Mouse (Mus musculus) neural tube, embryonic 13.5 days (tissue): ENCODE data around the gene Brd7. TPM values are rescaled to one million over a fixed set of nuclear protein-coding genes. Genes with fewer than 3 reads are reported as not detected.

ENCODE experiments used
- ATAC-seq: fragments of 200-750 bp; cut with Nextera tagmentation; 2 replicates; pipeline ENCODE4 v1.8.0; 2017; ENCODE audit warnings: low read depth, mild to moderate bottlenecking, moderate TSS enrichment, moderate library complexity
- H3K27ac ChIP-seq: fragments of 300-500 bp; sonication (generic); replicated peaks from 2 replicates; pipeline ENCODE4 v1.5.1; 2015; ENCODE audit warnings: moderate library complexity, mild to moderate bottlenecking, inconsistent platforms
- H3K27me3 ChIP-seq: fragments of 300-500 bp; sonication (generic); 2 replicates; pipeline ENCODE4 v1.6.1; 2015; ENCODE audit warnings: mild to moderate bottlenecking, inconsistent platforms
- H3K36me3 ChIP-seq: fragments of 300-500 bp; sonication (generic); 2 replicates; pipeline ENCODE4 v1.6.1; 2015; ENCODE audit warnings: mild to moderate bottlenecking, inconsistent platforms
- H3K4me1 ChIP-seq: fragments of 300-500 bp; sonication (generic); replicated peaks from 2 replicates; pipeline ENCODE4 v1.6.1; 2015; ENCODE audit warnings: inconsistent platforms
- H3K4me2 ChIP-seq: fragments of 300-500 bp; sonication (generic); 2 replicates; pipeline ENCODE4 v1.6.1; 2015; ENCODE audit warnings: inconsistent platforms, mild to moderate bottlenecking, moderate library complexity
- H3K4me3 ChIP-seq: fragments of 300-500 bp; sonication (generic); 2 replicates; pipeline ENCODE4 v1.5.1; 2015; ENCODE audit warnings: mild to moderate bottlenecking, inconsistent platforms
- H3K9ac ChIP-seq: fragments of 300-500 bp; sonication (generic); 2 replicates; pipeline ENCODE4 v1.6.1; 2015; ENCODE audit warnings: moderate library complexity, mild to moderate bottlenecking, inconsistent platforms
- H3K9me3 ChIP-seq: fragments of 300-500 bp; sonication (generic); 2 replicates; pipeline ENCODE4 v1.6.1; 2016; ENCODE audit warnings: inconsistent platforms
- WGBS: fragments of 180-500 bp; shearing (Covaris S2); methylation state at CpG from one replicate; pipeline ENCODE4 v1.1.7; 2015; 5-methylcytosine and 5-hydroxymethylcytosine counted together
- polyA plus RNA-seq: library from polyadenylated mRNA; unstranded; fragments of >200 nt; fragmentation: Nextera tagmentation; extraction: Ambion mirVana; gene quantifications from 2 replicates; pipeline ENCODE4 v1.2.1, GENCODE M21; 2015

The Brd7 gene
- 68.2 and 72.0 TPM in 2 replicates for polyA plus RNA-seq

DNA sequence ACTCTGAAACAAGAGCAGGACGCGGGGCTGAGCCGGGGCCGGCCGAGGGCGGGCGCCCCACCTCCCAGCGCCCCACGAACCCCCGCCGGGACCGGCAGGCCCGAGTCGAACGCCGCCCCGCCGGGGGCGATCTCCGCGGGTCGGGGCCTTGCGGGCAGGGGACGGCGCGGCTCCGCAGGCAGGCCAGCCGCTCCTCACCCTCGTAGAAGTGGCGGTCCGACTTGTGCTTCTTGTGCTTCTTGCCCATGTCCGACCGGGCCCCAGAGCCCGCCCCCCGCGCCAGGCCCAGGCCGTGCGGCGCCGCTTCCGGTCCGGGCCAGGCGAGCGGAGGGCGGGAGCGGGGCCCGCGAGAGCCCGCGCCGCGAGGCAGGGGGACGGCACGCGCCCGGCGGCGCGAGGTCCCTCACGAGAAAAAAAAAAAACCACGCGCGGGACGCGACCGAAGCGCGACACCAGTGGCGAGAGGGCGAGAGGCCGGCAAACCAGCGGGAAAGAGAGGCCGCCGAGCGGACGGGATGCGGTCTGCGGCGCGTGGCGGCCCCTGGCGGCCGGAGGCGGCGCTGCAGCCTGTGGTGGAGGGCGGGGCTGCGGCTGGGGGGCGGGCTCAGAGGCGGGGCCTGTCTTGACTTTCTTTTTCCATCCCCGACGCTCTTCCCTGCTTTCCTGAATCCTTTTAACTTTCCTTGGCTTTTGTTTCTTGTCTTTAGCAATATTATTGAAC is at the start of gene Brd7:
Gene Brd7 (minus strand): TSS at position 487 of the 721 bp plus-strand sequence.
- Histone ChIP-seq H3K4me1 (peaks cover 24% of the 10 kb centered on the region), H3K4me2 (peak within 1 kb of the TSS; percentile 86), H3K9me3 (no peaks in the 10 kb centered on the region), H3K4me3 (peak within 1 kb of the TSS; percentile 99), H3K9ac (peak within 1 kb of the TSS; percentile 95), H3K27ac (peak within 1 kb of the TSS; percentile 89), H3K36me3 (peaks cover 25% of the 10 kb centered on the region), H3K27me3 (no peaks in the 10 kb centered on the region; the same call in 1 of the 2 replicates)
- peak; percentile 91 for ATAC-seq
- WGBS = under 1% methylated on average over 80 of the region's 91 CpGs

- Histone ChIP-seq H3K9me3 (no peaks in the 10 kb centered on the region), H3K9ac (no peak overlapping the region), H3K27me3 (no peaks in the 10 kb centered on the region), H3K27ac (no peak overlapping the region), H3K36me3 (no peaks in the 10 kb centered on the region), H3K4me3 (no peak overlapping the region), H3K4me2 (no peak overlapping the region), H3K4me1 (no peaks in the 10 kb centered on the region)
- ATAC-seq = no peak
- WGBS = 63% methylated on average over 6 of the region's 6 CpGs
Measured at GRCm38 (mm10) chr8:88411461-88411860, 49.5 kb upstream of the Brd7 start.

DNA sequence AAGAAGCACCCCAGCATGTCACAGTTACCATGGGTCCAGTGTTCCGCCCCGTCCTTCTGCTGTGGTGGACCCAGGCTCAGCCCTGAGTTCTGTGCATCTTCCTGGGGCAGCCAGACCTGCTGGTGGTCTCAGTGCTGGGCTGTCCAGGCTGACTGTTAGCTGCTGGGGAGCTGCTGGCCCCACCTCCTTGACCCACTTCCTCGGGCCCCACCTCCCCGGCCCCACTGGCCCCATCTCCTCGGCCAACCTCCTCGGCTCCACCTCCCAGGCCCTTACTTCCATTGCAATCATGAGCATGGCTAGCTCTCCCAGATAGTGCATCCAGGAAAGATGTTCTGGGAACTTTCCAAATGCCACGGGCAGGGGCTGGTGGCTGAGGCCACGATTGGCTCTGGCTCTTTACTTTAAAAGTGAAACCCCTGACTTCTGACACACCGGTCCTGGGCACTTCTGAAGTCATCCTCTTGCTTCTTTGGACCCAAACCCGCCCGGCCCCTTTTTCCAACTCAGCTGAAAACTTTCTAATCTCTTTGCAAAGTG is 47.5 kb upstream of the Brd7 start:
- Histone ChIP-seq H3K4me1 (no peaks in the 10 kb centered on the region), H3K27ac (no peak overlapping the region), H3K4me3 (no peak overlapping the region), H3K9me3 (no peaks in the 10 kb centered on the region), H3K9ac (no peak overlapping the region), H3K27me3 (no peaks in the 10 kb centered on the region), H3K4me2 (no peak overlapping the region), H3K36me3 (no peaks in the 10 kb centered on the region)
- 75% methylated on average over 11 of the region's 11 CpGs for WGBS
- no peak for ATAC-seq

GRCm38 (mm10) chr8:88407716-88408115 is 45.7 kb upstream of the Brd7 start:
- no peaks in the 10 kb centered on the region for H3K27me3 ChIP-seq
- WGBS = 93% methylated on average over 6 of the region's 6 CpGs
- H3K4me3 ChIP-seq = no peak overlapping the region
- no peak overlapping the region for H3K27ac ChIP-seq
- H3K4me1 ChIP-seq = no peaks in the 10 kb centered on the region
- no peak overlapping the region for H3K9ac ChIP-seq
- ATAC-seq = no peak
- no peaks in the 10 kb centered on the region for H3K9me3 ChIP-seq
- no peak overlapping the region for H3K4me2 ChIP-seq
- H3K36me3 ChIP-seq = no peaks in the 10 kb centered on the region

- Histone ChIP-seq H3K4me1 (no peaks in the 10 kb centered on the region), H3K4me3 (no peak overlapping the region), H3K4me2 (no peak overlapping the region), H3K9ac (no peak overlapping the region), H3K27ac (no peak overlapping the region), H3K36me3 (no peaks in the 10 kb centered on the region), H3K27me3 (no peaks in the 10 kb centered on the region), H3K9me3 (no peaks in the 10 kb centered on the region)
- ATAC-seq = no peak
- 95% methylated on average over 4 of the region's 4 CpGs for WGBS
Measured at GRCm38 (mm10) chr8:88398060-88398459, 36.1 kb upstream of the Brd7 start.

- Histone ChIP-seq H3K9ac (no peak overlapping the region), H3K9me3 (no peaks in the 10 kb centered on the region), H3K27ac (no peak overlapping the region), H3K4me2 (no peak overlapping the region), H3K27me3 (no peaks in the 10 kb centered on the region), H3K36me3 (no peaks in the 10 kb centered on the region), H3K4me1 (no peaks in the 10 kb centered on the region), H3K4me3 (no peak overlapping the region)
- no peak for ATAC-seq
- WGBS = 93% methylated on average over 3 of the region's 3 CpGs
Measured at GRCm38 (mm10) chr8:88393298-88393697, 31.3 kb upstream of the Brd7 start.

DNA sequence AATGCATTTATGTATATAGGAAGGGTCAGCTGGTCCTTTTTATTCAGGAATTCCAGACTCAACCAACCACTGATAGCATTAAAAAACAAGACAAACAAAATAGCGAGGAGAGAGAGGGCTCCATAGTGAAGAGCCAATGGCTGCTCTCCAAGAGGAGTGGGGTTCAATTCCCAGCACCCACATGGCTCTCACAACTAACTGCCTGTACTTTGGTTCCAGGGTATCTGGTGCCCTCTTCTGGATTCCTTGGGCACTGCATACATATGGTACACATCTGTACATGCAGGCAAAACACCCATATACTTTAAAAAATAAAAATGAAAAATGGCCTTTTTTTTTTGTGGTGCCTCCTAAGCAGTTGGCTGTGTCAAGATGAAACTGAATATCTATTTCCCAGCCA is 28.8 kb upstream of the Brd7 start:
- no peaks in the 10 kb centered on the region for H3K9me3 ChIP-seq
- ATAC-seq = no peak
- H3K9ac ChIP-seq = no peak overlapping the region
- H3K4me3 ChIP-seq = no peak overlapping the region
- 88% methylated on average over 1 of the region's 1 CpGs for WGBS
- H3K4me2 ChIP-seq = no peak overlapping the region
- H3K27me3 ChIP-seq = no peaks in the 10 kb centered on the region
- H3K27ac ChIP-seq = no peak overlapping the region
- no peaks in the 10 kb centered on the region for H3K36me3 ChIP-seq
- no peaks in the 10 kb centered on the region for H3K4me1 ChIP-seq

DNA sequence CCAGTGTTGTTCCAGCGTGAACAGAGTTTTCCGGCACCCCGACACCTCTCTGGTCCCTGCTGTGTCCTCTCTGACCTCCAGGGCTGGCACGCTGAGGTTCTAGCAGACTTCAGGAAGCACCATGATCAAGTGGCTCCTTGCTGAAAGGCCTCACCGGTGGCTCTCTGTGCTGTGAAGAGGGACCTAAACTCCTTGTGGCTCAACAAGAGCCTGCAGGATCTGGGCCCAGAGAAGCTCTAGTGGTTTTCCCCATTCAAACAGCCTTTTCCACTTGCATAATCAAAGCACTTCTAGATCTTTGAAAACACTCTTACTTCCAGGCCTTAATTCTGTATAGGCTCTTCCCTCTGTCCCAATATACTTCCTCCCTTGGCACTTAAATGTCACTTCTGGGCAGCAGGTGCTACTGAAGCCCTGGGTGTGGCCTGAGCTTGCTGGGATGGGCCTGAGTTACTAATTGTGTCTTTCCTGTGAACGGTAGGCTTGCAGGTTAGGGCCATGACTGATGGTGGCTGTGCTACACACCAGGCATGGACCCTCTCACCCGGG is 26.8 kb upstream of the Brd7 start:
- Histone ChIP-seq H3K27me3 (no peaks in the 10 kb centered on the region), H3K9ac (no peak overlapping the region), H3K4me1 (no peaks in the 10 kb centered on the region), H3K27ac (no peak overlapping the region), H3K4me2 (no peak overlapping the region), H3K36me3 (no peaks in the 10 kb centered on the region), H3K9me3 (no peaks in the 10 kb centered on the region), H3K4me3 (no peak overlapping the region)
- 80% methylated on average over 7 of the region's 7 CpGs for WGBS
- ATAC-seq = no peak

- no peak overlapping the region for H3K27ac ChIP-seq
- no peaks in the 10 kb centered on the region for H3K9me3 ChIP-seq
- H3K4me2 ChIP-seq = no peak overlapping the region
- H3K4me1 ChIP-seq = peaks cover under 1% of the 10 kb centered on the region; the same call in 1 of the 2 replicates
- WGBS = 67% methylated on average over 8 of the region's 8 CpGs
- H3K4me3 ChIP-seq = no peak overlapping the region
- no peak for ATAC-seq
- H3K27me3 ChIP-seq = no peaks in the 10 kb centered on the region
- no peak overlapping the region for H3K9ac ChIP-seq
- H3K36me3 ChIP-seq = no peaks in the 10 kb centered on the region
Measured at GRCm38 (mm10) chr8:88387874-88388273, 25.9 kb upstream of the Brd7 start.

DNA sequence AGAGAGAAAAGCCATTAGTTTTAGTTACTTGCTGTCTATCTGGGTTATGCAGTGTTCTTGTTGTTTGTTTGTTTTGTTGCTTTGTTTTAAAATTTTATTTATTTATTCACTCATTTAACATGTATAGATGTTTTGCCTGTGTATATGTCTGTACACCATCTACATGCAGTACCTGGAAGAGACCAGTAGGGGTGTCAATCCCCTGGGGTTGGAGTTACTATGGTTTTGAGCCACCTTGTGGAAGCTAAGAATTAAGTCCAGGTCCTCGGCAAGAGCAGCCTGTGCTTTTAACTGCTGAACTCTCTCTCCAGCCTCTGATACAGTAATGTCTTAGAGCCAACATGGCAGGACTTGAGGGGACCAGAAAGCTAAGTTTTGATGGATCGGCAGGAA is 21.2 kb upstream of the Brd7 start:
- H3K4me1 ChIP-seq = peaks cover 19% of the 10 kb centered on the region
- no peak overlapping the region for H3K4me3 ChIP-seq
- H3K27ac ChIP-seq = no peak overlapping the region
- H3K4me2 ChIP-seq = no peak overlapping the region
- no peaks in the 10 kb centered on the region for H3K36me3 ChIP-seq
- WGBS = 88% methylated on average over 2 of the region's 2 CpGs
- no peaks in the 10 kb centered on the region for H3K9me3 ChIP-seq
- ATAC-seq = no peak
- H3K9ac ChIP-seq = no peak overlapping the region
- H3K27me3 ChIP-seq = 0 out of 2 replicates have a peak, but pooled peaks cover 3% of the 10 kb centered on the region

GRCm38 (mm10) chr8:88382311-88383163 is 20.5 kb upstream of the Brd7 start:
- 49% methylated on average over 31 of the region's 31 CpGs for WGBS
- no peak overlapping the region for H3K4me2 ChIP-seq
- no peaks in the 10 kb centered on the region for H3K36me3 ChIP-seq
- H3K9ac ChIP-seq = no peak overlapping the region
- H3K27ac ChIP-seq = no peak overlapping the region; the same call in 1 of the 2 replicates
- H3K27me3 ChIP-seq = 0 out of 2 replicates have a peak, but pooled peaks cover 3% of the 10 kb centered on the region
- H3K9me3 ChIP-seq = no peaks in the 10 kb centered on the region
- H3K4me1 ChIP-seq = peaks cover 20% of the 10 kb centered on the region
- no peak overlapping the region for H3K4me3 ChIP-seq
- no peak for ATAC-seq

DNA sequence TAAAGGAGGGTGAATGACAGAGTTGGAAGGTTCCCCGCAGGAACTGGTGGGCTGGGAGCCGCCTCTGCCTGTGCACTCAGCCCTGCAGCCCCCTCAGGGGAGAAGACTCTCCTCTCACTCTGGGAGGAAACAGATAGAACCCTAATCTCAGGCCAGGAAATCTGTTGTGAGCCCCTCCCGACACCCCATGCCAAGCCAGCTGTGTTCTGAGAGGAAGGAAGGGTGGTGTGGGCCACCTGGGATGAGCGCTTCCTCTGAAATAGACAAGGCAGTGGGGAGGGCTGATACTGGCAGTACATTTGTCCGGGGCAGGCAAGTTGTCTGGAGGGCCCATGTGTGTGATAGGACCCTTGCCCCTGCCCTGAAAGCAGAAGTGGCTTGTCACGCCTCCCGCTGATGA is 18.5 kb upstream of the Brd7 start:
- no peak overlapping the region for H3K4me3 ChIP-seq
- no peak overlapping the region for H3K4me2 ChIP-seq
- 77% methylated on average over 7 of the region's 7 CpGs for WGBS
- 0 out of 2 replicates have a peak, but pooled peaks cover 3% of the 10 kb centered on the region for H3K27me3 ChIP-seq
- H3K4me1 ChIP-seq = peaks cover 41% of the 10 kb centered on the region
- H3K36me3 ChIP-seq = no peaks in the 10 kb centered on the region
- no peak overlapping the region for H3K27ac ChIP-seq
- no peak for ATAC-seq
- no peak overlapping the region for H3K9ac ChIP-seq
- no peaks in the 10 kb centered on the region for H3K9me3 ChIP-seq
